Mouse (Mus musculus) CD4-positive helper T cell, adult 2 months (primary cell): ENCODE results near the gene Sirt6.
"Not testable (repeated sequence)": the region's sequence is repeated elsewhere in the genome, so short reads cannot be mapped to it uniquely, and the experiment has no call there.

Source experiments
- DNase-seq: peaks from one replicate; pipeline ENCODE4 v3.0.0-alpha.2; 2012; ENCODE audit warnings: low read depth, missing footprints, low spot score

Gene Sirt6

GRCm38 (mm10) chr10:81626994-81627835, at the start of gene Sirt6:
TSS of gene Sirt6 (minus strand) at chr10:81627797.
- peak; percentile 96 for DNase-seq

GRCm38 (mm10) chr10:81656174-81656573, 28.6 kb upstream of the Sirt6 start:
- no peak for DNase-seq

- DNase-seq: no peak
These were observed 27.6 kb upstream of the Sirt6 start for GRCm38 (mm10) chr10:81655178-81655577.

GRCm38 (mm10) chr10:81648803-81649775, 21.5 kb upstream of the Sirt6 start, which contains the start of gene Gm10778:
TSS of gene Gm10778 (plus strand) at chr10:81649059.
- DNase-seq: peak; percentile 89

DNA sequence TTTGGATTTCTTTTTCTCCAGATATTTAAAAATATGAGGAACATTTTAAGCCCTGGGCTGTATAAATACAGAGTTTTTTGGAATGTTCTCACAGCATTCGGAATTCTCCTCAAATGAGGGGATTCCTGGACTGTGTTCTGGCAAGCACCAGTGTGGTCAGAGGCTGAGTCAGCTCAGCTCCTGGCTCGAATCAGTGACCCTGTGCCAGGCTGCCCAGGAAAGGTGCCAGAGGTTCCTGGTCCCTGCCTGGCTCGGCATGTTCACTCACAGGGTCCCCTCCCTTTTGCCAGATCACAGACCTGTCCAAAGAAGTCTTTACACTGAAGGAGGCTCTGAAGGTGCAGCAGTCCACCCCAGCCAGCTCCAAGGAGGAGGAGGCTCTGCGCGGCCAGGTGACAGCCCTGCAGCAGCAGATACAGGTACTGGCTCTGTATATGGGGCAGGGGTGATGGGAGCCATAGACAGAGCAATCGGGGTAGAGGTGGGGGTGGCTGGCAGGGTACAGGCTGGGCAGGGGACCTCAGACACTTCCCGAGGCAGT, 18.5 kb upstream of the Sirt6 start:
- no peak for DNase-seq

DNA sequence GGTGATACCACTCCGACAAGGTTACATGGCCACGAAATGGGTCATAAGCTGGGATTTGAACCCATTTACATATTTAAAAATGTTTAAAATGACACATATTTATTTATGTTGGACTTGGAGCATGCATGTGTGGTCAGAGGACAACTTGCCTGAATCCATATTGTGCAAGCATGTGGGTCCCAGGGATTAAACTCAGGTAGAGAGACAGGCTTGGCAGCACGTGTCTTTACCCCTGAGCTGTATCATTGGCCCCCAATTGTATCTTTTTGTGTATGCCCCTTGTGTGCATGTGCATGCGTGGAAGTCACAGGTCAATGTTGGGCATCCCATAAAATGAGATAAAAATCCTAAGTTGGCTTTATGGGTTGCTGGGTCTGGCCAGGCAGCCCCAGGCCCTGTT, 17.8 kb upstream of the Sirt6 start:
- no peak for DNase-seq

- no peak for DNase-seq
These were observed 17.1 kb upstream of the Sirt6 start for GRCm38 (mm10) chr10:81644716-81645115.

DNA sequence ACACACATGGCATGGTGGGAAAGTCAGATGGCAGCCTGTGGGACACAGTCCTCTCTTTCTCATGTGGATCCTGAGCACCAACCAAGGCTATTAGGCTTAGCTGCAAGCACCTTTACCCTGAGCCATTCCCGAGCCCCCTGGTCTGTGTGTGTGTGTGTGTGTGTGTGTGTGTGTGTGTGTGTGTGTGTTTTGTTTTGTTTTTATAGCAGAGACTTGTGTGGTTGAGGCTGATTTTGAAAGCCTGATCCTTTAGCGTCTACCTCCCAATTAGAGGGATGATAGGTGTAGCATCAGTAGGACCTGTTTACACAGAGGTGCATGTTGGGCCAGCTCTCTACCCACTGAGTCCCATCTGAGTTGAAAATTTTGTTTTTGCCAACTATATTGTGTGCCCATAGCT, 16.6 kb upstream of the Sirt6 start:
- no peak for DNase-seq

GRCm38 (mm10) chr10:81643449-81644055, 16.0 kb upstream of the Sirt6 start:
- peak; percentile 97 for DNase-seq

- no peak for DNase-seq
These were observed 15.3 kb upstream of the Sirt6 start for GRCm38 (mm10) chr10:81642648-81643448.

DNA sequence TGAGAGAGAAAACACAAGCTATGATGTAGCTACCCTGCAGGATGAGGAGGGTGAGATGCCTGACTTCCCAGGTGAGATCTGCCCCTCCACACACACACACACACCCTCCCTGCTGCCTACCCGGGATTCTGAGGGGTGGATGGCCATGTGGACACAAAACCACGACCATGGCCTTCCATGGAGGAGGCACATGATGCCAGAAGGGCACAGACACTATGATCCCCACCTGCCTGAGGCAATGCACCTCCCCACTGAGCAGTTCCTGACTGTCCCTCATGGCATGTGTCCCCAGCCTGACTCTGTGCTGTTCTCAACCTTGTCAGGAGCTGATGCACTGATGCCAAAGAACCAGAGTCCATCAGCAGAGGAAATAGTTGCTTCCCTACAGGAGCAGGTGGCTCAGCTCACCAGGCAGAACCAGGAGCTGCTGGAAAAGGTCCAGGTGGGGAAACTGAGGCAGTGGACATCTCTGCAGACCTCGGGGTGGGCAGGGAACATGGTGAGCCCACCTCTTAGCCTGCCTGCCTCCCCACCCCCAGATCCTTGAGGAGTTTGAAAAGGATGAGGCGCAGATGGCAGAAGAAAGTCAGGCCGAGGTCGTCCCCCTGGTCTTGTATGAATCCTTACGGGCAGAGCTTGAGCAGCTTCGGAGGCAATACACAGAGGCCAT, 14.5 kb upstream of the Sirt6 start:
- no peak for DNase-seq

DNA sequence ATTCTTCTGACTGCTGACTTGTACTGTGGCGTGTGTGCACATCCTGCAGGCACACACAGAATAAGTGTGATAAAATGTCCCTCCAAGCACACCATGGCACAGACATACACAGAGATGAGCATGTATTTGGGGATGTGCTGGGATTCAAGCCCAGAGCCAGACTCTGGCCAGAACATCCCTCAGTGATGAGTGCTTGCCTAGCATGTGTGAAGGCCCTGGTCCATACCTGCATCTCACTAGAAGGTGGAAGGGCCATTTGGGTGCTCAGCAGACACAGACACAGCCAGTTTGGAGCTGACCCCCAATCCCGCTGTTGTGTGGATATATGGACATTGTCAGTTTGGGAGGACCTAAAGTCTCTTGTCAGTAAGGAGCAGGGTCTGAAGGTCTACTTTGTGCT, 14.0 kb upstream of the Sirt6 start:
- DNase-seq: no peak

DNA sequence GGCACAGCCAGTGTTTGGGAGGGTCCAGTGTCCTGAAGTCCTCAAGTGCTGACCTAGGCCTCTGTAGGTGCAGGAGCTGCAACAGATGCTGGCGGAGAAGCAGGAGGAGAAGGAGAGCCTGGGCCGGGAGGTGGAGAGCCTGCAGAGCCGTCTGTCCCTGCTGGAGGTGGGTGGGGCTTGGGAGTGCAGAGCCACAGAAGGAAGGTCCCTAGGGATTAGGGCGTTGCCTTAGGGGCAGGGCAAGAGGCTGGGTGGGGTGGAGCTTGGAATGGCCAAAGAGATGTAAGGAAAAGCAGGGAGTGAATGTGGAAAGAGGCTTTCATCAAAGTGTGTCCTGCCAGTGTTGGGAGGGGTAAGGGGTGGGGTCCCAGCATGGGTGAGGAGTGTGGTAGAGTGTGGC, 13.2 kb upstream of the Sirt6 start:
- not testable (repeated sequence) for DNase-seq

- no peak for DNase-seq
These were observed 10.5 kb upstream of the Sirt6 start for GRCm38 (mm10) chr10:81638101-81638500.

DNA sequence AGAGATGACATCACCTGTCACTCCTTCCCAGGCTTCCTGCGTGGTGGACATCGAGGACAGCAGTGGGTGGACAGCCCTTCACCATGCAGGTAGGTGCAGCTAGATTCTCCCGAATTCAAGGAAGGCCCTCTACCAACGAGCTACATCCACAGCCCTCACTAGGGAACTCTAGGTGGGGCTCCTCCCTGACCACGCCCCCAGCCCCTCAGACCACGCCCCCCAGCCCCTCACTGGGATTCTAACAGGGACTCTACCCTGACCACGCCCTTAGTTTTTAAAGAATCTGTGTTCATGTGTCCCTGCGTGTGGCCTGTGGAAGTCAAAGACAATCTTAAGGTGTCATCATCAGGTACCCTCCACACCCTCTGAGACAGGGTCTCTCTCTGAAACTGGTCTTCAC, 8.7 kb upstream of the Sirt6 start:
- no peak for DNase-seq

- DNase-seq: peak; percentile 89
These were observed 5.9 kb upstream of the Sirt6 start for GRCm38 (mm10) chr10:81633253-81634099.

DNA sequence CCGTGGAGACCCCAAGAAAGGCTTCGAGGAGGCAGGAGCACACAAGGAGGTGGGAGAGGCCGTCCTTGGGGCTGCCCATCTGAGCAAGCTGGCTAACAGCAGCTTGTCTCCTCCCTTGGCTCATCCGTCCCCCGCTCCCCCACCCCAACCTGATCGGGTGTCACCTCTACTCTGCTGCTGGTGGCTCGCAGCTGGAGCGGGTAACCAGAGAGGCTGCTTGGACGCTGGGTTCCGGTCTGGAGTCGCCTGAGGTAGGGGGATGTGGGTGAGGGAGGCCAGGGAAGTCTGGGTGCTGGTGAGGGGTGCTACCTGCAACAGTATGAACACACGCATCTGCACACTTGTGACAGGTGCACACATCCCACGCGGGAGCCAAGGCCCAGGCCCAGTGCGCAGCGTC, 793 bp upstream of the Sirt6 start, which contains the start of gene Ankrd24:
Ankrd24 (plus strand) TSS at position 151 of the 400 bp plus-strand sequence.
- no peak for DNase-seq

- no peak for DNase-seq
These were observed 231 bp upstream of the Sirt6 start for GRCm38 (mm10) chr10:81627836-81628220.
